Mouse (Mus musculus) gastrocnemius, postnatal 36 days (tissue): ENCODE results near the gene Fmo2. TPM values are rescaled to one million over a fixed set of nuclear protein-coding genes. Genes with fewer than 3 reads are reported as not detected.

ENCODE experiments used
- DNase-seq, 2 experiments: peaks; one replicate each; pipeline ENCODE4 v3.0.0; 2022
- intact Hi-C: fragments of 180-260 bp; cut with DNase I; formaldehyde crosslinking; loops from one replicate; pipeline ENCODE4 v1.15.1; 2025
- total RNA-seq, 2 experiments: library from RNA; stranded (reverse); gene quantifications; 2 replicates each; pipeline ENCODE4 v1.2.3; 2021

The Fmo2 gene
- total RNA-seq, 2 experiments from 2014 or later = 13.4 to 15.1 TPM

- peak; percentile 62 to 63 for DNase-seq
- intact Hi-C loops = loop anchor here (5.0 kb wide), 1 partner anchor 161 kb away; no protein-coding TSS in a partner anchor
Measured at GRCm38 (mm10) chr1:162895900-162896299, 2.6 kb downstream of the Fmo2 start.

- no peak for DNase-seq
- intact Hi-C loops = no loop called here
Measured at GRCm38 (mm10) chr1:162893014-162893413, 5.5 kb downstream of the Fmo2 start.

- intact Hi-C loops = no loop called here
Measured at GRCm38 (mm10) chr1:162891980-162892451, 6.5 kb downstream of the Fmo2 start.

GRCm38 (mm10) chr1:162888646-162889045 is 9.9 kb downstream of the Fmo2 start:
- DNase-seq = no peak
- intact Hi-C loops = no loop called here

More at GRCm38 (mm10) chr1:162891980-162892451, 6.5 kb downstream of the Fmo2 start:
- peak in 1 of 2 experiments; percentile 38 for DNase-seq

- intact Hi-C loops = no loop called here
- no peak for DNase-seq
Measured at GRCm38 (mm10) chr1:162887644-162888043, 10.9 kb downstream of the Fmo2 start.

- DNase-seq = no peak
- intact Hi-C loops = no loop called here
Measured at GRCm38 (mm10) chr1:162886138-162886816, 12.2 kb downstream of the Fmo2 start.

GRCm38 (mm10) chr1:162882681-162883080 is 15.8 kb downstream of the Fmo2 start:
- intact Hi-C loops = no loop called here
- DNase-seq = no peak

- intact Hi-C loops = no loop called here
Measured at GRCm38 (mm10) chr1:162879595-162880369, 18.7 kb downstream of the Fmo2 start.

GRCm38 (mm10) chr1:162875091-162875490 is 23.4 kb downstream of the Fmo2 start:
- no peak for DNase-seq
- intact Hi-C loops = no loop called here

More at GRCm38 (mm10) chr1:162879595-162880369, 18.7 kb downstream of the Fmo2 start:
- peak; percentile 51 to 55 for DNase-seq

- intact Hi-C loops = no loop called here
- DNase-seq = no peak
Measured at GRCm38 (mm10) chr1:162871701-162872311, 26.7 kb downstream of the Fmo2 start.

GRCm38 (mm10) chr1:162870978-162871377 is 27.5 kb downstream of the Fmo2 start:
- intact Hi-C loops = no loop called here
- DNase-seq = no peak

- intact Hi-C loops = no loop called here
Measured at GRCm38 (mm10) chr1:162867396-162867795, 31.1 kb downstream of the Fmo2 start.

GRCm38 (mm10) chr1:162866280-162866681 is 32.2 kb downstream of the Fmo2 start, which contains the start of gene Fmo1:
Gene Fmo1 (minus strand): TSS chr1:162866610.
- intact Hi-C loops = no loop called here
- no peak for DNase-seq

More at GRCm38 (mm10) chr1:162867396-162867795, 31.1 kb downstream of the Fmo2 start:
- no peak for DNase-seq

GRCm38 (mm10) chr1:162865493-162865830 is 33.1 kb downstream of the Fmo2 start:
- intact Hi-C loops = no loop called here
- no peak for DNase-seq

- intact Hi-C loops = no loop called here
- DNase-seq = no peak
Measured at GRCm38 (mm10) chr1:162864816-162865492, 33.6 kb downstream of the Fmo2 start.

- intact Hi-C loops = no loop called here
- no peak for DNase-seq
Measured at GRCm38 (mm10) chr1:162864279-162864678, 34.2 kb downstream of the Fmo2 start.

- intact Hi-C loops = no loop called here
- DNase-seq = no peak
Measured at GRCm38 (mm10) chr1:162863579-162863978, 34.9 kb downstream of the Fmo2 start.

GRCm38 (mm10) chr1:162862328-162862727 is 36.2 kb downstream of the Fmo2 start:
- no peak for DNase-seq
- intact Hi-C loops = no loop called here

- peak in 1 of 2 experiments; percentile 24 for DNase-seq
- intact Hi-C loops = no loop called here
Measured at GRCm38 (mm10) chr1:162859996-162860605, 38.4 kb downstream of the Fmo2 start.

GRCm38 (mm10) chr1:162859545-162859976 is 39.0 kb downstream of the Fmo2 start:
- peak; percentile 12 to 21 for DNase-seq
- intact Hi-C loops = no loop called here
